Mouse (Mus musculus): ENCODE data around the gene Ptpn5.

DNA sequence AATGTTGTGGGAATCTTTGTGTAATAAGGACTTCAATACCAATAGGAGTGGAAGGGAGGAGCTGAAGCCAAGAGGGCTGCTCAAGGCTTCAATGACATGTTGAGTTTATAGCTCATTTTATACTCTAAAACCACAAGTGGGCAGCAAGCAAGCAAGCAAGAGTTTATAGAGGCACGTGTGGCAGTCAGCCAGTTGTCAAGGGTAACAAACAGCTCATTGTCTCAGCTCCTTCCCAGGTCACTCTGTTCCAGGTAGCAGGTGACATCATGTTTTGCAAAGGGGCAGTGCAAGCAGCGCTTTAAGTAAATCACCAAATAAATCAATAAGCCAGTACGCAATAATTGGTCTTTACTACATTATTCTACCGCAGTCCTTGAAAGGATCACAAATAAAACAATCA is 29.7 kb upstream of the Ptpn5 start:
- no peak for TF ChIP-seq GATA1 (IDR thresholded peaks at IDR 0.05; ENCODE audit: low read length)
- TF ChIP-seq TAL1 (IDR thresholded peaks at IDR 0.05; ENCODE audit: low read length), result no peak

Data from erythroblast, embryonic 14.5 days (primary cell).